ENCODE assay signal across 18 mouse cellular contexts in the genomic region with DNA sequence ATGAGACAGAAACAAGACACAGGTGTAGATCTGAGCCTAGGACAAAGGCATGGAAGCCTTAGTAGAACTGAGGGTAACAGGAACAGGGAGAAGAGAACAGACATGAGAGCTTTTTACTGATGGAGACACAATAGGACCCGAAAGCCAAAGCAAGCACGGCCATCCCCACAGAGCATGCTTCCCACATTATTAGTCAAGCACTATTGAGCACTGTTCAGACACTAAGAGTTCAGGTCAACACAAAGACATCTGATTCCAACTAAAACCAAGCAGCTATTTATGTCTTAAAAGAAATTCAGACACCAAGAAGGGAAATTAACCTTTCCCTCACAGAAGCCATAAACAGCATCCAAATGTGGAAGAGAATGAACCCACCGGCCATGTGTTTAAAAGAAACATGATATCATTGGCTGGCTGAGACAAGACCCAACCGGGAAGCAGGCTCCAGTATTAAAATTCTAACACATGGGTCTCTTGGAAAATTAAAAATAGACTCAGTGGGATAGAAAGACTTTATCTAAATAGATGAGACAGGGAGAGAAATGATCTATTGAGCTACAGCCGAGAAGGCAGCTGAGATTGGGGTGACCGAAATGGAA.
"Had no signal": no experiment of that assay in that cellular context is flagged by ENCODE, and none has a peak within 500 bp of the region (broad histone marks: within the 10 kb centered on the region; RNA-seq: fewer than 3 reads in every experiment).

No protein-coding gene starts in this region.

- H3K4me2 ChIP-seq: lung, embryonic 14.5 days; midbrain, embryonic 12.5 days; neural tube, embryonic 13.5 days; neural tube, embryonic 15.5 days had no signal

- H3K4me1 ChIP-seq: midbrain, embryonic 10.5 days; midbrain, embryonic 12.5 days; neural tube, embryonic 13.5 days; neural tube, embryonic 15.5 days had no signal

- H3K36me3 ChIP-seq: midbrain, embryonic 10.5 days; midbrain, embryonic 12.5 days; neural tube, embryonic 13.5 days; neural tube, embryonic 15.5 days had no signal

- H3K27me3 ChIP-seq: midbrain, embryonic 12.5 days; neural tube, embryonic 13.5 days; neural tube, embryonic 15.5 days had no signal

- DNase-seq: lung, embryonic 14.5 days; lung, postnatal 10 days; lung, postnatal 4 days; midbrain, embryonic 14.5 days; retina, postnatal 1 day; right cerebral cortex, adult 18-20 months; right cerebral cortex, postnatal 25 days; right cerebral cortex, postnatal 4 days; spleen, adult 18-20 months; thymus, adult 18-20 months; thymus, postnatal 14 days; thymus, postnatal 36 days had no signal

- H3K4me3 ChIP-seq: midbrain, embryonic 10.5 days; midbrain, embryonic 12.5 days; myocyte; neural tube, embryonic 13.5 days; neural tube, embryonic 15.5 days had no signal

- H3K27ac ChIP-seq: midbrain, embryonic 10.5 days; midbrain, embryonic 12.5 days; neural tube, embryonic 13.5 days; neural tube, embryonic 15.5 days had no signal

- H3K9ac ChIP-seq: lung, embryonic 14.5 days; midbrain, embryonic 12.5 days; neural tube, embryonic 13.5 days; neural tube, embryonic 15.5 days had no signal

- ATAC-seq: midbrain, embryonic 16.5 days had no signal

- H3K9me3 ChIP-seq: midbrain, embryonic 10.5 days; midbrain, embryonic 12.5 days; neural tube, embryonic 13.5 days; neural tube, embryonic 15.5 days had no signal
